Mouse (Mus musculus) ES-E14 (cell line): ENCODE results near the gene Thnsl2.

Experiments
- CHD2 ChIP-seq: IDR thresholded peaks from 2 replicates; pipeline ENCODE4 v1.6.1; 2014; ENCODE audit warnings: mild to moderate bottlenecking, low read depth, low read length, inconsistent platforms
- ZNF384 ChIP-seq: IDR thresholded peaks from 2 replicates; pipeline ENCODE4 v1.6.1; 2012; ENCODE audit warnings: low read depth, low read length, inconsistent platforms

DNA sequence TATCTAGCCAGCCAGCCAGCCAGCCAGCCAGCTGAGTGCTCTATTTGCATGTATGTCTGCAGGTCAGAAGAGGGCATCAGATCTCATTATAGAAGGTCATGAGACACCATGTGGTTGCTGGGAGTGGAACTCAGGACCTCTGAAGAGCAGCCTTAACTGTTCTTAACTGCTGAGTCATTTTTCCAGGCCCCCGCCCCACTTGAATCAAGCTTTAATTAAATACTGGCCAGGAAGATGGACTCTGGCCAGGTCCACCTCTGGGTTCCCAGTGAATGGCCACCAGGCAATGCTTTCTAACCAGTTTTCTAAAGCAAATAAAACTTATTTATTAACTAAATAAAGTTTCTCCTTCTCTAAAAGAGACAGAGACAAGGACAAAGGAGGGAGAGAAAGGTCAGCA, 14.0 kb downstream of the Thnsl2 start:
- TF ChIP-seq ZNF384 (no peak), CHD2 (no peak)
